Mouse (Mus musculus): Measurements from ENCODE around the gene Mgat5b. TPM values are rescaled to one million over a fixed set of nuclear protein-coding genes. Genes with fewer than 3 reads are reported as not detected.

The Mgat5b gene
- 3.0 and 3.2 TPM in 2 replicates for polyA plus RNA-seq (2015; fragmentation: Nextera tagmentation; extraction: Ambion mirVana)

DNA sequence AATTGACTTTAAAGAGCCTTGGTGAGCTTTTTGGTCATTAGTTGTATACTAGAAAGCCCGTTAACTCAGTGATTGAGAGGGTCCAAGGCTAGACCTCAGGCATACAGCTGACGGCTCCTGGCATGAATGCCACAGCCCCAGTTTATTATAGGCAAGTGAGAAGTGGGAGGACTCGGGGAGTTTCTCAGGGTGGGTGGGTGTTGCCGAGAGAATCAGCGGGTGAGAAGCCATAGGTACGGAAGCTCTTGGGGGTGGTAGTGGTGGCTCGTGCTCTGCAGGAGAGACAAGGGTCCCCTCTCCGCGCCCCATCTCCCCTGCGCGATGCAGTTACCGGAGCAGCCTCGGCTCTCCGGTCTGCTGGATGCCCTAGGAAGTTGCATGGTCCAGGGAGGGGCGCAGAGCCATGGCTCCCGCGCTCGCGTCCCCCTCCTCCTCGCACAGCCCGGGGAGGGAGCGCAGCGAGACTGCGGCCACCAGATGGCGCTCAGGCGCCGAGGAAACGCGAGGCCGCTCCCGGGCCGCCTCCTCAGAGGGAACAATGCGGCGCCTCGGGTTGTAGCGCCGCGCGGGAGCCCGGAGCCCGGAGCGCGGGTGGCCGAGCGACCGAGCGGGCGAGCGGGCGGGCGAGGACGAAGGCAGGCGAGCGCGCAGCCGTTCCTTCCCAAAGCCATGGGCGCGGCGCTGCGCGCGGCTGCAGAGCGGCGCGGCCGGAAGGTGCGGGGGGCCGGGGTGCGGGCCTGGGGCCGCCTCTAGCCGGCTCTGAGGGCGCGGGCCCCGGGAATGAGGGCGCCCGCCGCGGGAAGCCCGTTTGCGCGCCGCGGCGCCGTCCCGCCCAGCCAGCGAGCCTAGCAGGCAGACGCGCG is at the start of gene Mgat5b:
Gene Mgat5b, plus strand, starts transcription at position 541 of the 863 bp plus-strand sequence.
- H3K4me3 ChIP-seq (replicated peaks): peak within 1 kb of the TSS; percentile 65
- peaks cover 15% of the 10 kb centered on the region for H3K4me1 ChIP-seq
- H3K9me3 ChIP-seq (replicated peaks): no peaks in the 10 kb centered on the region
- peak within 1 kb of the TSS; percentile 44 for H3K9ac ChIP-seq
- no peaks in the 10 kb centered on the region for H3K36me3 ChIP-seq
- WGBS: under 1% methylated on average over 81 of the region's 90 CpGs
- peak within 1 kb of the TSS; percentile 100 for H3K4me2 ChIP-seq (replicated peaks)
- H3K27me3 ChIP-seq: peaks cover 51% of the 10 kb centered on the region
- peak; percentile 86 for ATAC-seq (ENCODE audit: insufficient number of reproducible peaks, low FRiP score, low TSS enrichment, low read depth)
- no peak within 1 kb of the TSS for H3K27ac ChIP-seq (replicated peaks)

DNA sequence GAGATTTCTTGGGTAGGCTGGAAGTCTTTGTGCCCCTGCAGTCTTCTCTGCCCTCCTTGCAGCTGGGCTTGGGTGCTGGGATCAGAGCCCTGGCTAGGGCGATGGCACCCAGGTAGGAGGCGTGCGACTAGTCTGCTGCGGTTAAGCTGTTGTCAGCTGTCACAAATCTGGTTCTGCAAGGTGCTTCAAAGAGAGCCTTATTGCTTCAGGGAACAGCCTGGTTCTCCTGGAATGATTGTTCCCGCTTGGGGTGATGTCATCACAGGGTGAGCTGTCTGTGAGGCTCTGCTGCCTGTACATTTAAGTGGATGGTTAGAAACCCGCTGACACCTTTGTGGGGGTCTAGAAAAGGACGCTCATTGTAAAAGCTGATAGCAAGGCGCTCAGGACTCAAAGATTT is 49.4 kb upstream of the Mgat5b start:
- Histone ChIP-seq H3K27me3 (no peaks in the 10 kb centered on the region), H3K9me3 (replicated peaks) (no peaks in the 10 kb centered on the region), H3K4me1 (peaks cover 12% of the 10 kb centered on the region), H3K4me2 (replicated peaks) (no peak overlapping the region), H3K9ac (no peak overlapping the region), H3K36me3 (peaks cover 71% of the 10 kb centered on the region), H3K27ac (replicated peaks) (peak overlapping the region; percentile 70), H3K4me3 (replicated peaks) (no peak overlapping the region)
- 68% methylated on average over 8 of the region's 8 CpGs for WGBS
- ATAC-seq (ENCODE audit: insufficient number of reproducible peaks, low FRiP score, low TSS enrichment, low read depth): peak; percentile 35; the same call in 1 of the 2 replicates

DNA sequence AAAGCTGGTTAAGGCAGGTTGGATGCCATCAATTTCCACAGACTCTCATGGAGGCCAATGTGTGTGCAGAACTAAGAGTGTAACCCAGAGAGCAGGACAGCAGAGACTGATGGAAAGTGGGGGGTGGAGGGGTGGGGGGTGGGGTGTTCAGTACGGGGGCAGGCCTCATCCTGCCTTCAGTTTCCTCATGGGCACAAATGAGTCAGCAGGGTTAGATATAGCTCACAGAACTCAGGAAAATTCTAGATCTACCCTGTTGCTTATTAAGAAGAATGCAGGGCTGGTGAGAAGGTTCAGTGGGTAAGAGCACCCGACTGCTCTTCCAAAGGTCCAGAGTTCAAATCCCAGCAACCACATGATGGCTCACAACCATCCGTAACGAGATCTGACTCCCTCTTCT is 49.0 kb upstream of the Mgat5b start:
- H3K4me3 ChIP-seq (replicated peaks): no peak overlapping the region
- WGBS: 61% methylated on average over 4 of the region's 4 CpGs
- no peaks in the 10 kb centered on the region for H3K9me3 ChIP-seq (replicated peaks)
- no peak for ATAC-seq (ENCODE audit: insufficient number of reproducible peaks, low FRiP score, low TSS enrichment, low read depth)
- no peak overlapping the region for H3K4me2 ChIP-seq (replicated peaks)
- peaks cover 16% of the 10 kb centered on the region for H3K4me1 ChIP-seq
- H3K9ac ChIP-seq: no peak overlapping the region
- no peaks in the 10 kb centered on the region for H3K27me3 ChIP-seq
- peak overlapping the region; percentile 70 for H3K27ac ChIP-seq (replicated peaks)
- H3K36me3 ChIP-seq: peaks cover 71% of the 10 kb centered on the region

DNA sequence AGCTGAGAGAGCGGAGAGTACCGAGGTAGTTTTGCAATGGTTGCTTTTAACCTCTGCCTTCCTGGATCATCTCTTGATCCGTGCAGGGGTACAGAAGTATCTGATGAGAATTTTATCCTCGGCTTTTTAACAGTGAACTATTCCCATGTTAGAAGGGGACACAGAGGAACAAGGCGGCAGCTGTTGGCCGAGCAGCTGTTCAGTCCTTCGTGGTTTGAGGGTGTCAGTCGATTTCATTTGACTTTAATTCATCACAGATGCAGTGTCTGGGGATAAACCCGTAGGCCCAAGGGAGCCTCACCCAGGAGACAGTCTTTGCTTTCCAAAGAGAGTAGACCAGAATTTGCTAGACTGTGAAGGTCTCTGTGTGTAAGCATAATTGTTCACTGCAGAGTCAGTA is 47.1 kb upstream of the Mgat5b start:
- peaks cover 53% of the 10 kb centered on the region for H3K36me3 ChIP-seq
- ATAC-seq (ENCODE audit: insufficient number of reproducible peaks, low FRiP score, low TSS enrichment, low read depth): no peak

DNA sequence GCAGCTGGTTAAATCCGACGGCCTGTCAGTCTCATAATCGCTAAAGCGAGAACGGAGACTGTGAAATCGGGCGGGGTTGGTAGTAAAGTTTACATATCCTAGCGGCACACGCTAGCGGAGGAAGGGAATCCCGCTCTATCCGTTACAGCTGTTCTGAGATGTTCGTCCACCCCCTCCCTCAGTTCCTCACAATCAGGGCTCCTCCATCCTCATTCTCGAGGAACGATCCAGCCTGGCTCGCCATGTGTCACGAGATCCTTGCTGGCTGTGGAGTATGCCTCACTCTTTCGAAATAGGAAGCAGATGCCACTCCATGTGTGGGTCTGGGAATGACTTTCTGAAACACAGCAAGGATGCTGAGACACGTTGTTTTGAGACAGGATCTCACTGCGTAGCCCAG is 44.7 kb upstream of the Mgat5b start:
- peaks cover 38% of the 10 kb centered on the region for H3K36me3 ChIP-seq
- 44% methylated on average over 20 of the region's 20 CpGs for WGBS
- peak overlapping the region; percentile 65 for H3K27ac ChIP-seq (replicated peaks)
- no peaks in the 10 kb centered on the region for H3K9me3 ChIP-seq (replicated peaks)
- no peak overlapping the region for H3K4me3 ChIP-seq (replicated peaks)
- no peaks in the 10 kb centered on the region for H3K27me3 ChIP-seq
- peaks cover 17% of the 10 kb centered on the region for H3K4me1 ChIP-seq
- no peak overlapping the region for H3K9ac ChIP-seq
- H3K4me2 ChIP-seq (replicated peaks): no peak overlapping the region
- ATAC-seq (ENCODE audit: insufficient number of reproducible peaks, low FRiP score, low TSS enrichment, low read depth): peak; percentile 68

More for the DNA sequence above, 47.1 kb upstream of the Mgat5b start:
- Histone ChIP-seq H3K27ac (replicated peaks) (0 out of 2 replicates have a peak overlapping the region, but pooled peaks have one; percentile 22), H3K9ac (no peak overlapping the region), H3K9me3 (replicated peaks) (no peaks in the 10 kb centered on the region), H3K27me3 (no peaks in the 10 kb centered on the region), H3K4me3 (replicated peaks) (no peak overlapping the region), H3K4me1 (peaks cover 17% of the 10 kb centered on the region), H3K4me2 (replicated peaks) (no peak overlapping the region)
- WGBS: 64% methylated on average over 9 of the region's 9 CpGs

DNA sequence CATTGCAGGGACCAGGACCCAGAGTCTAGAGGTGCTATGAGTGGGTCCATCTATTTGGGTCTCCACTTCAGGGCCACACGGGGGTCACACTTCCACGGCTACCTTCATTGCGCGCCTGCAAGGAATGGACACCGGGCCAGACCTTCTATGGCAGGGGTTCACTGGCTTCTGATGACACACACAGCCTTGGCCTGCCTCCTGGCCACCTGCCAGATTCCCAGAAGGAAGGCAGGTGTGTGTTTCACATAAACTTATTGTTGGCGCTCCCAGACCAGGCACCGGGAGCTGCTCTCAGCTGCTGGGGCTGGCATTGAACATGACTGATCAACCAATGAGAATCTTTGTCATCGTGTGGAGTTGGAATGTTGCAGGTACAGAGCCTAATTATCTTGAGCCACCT is 40.2 kb upstream of the Mgat5b start:
- Histone ChIP-seq H3K27me3 (no peaks in the 10 kb centered on the region), H3K9ac (no peak overlapping the region), H3K4me2 (replicated peaks) (no peak overlapping the region), H3K4me1 (peaks cover 9% of the 10 kb centered on the region), H3K36me3 (peaks cover 13% of the 10 kb centered on the region), H3K4me3 (replicated peaks) (no peak overlapping the region), H3K27ac (replicated peaks) (no peak overlapping the region), H3K9me3 (replicated peaks) (no peaks in the 10 kb centered on the region)
- ATAC-seq (ENCODE audit: insufficient number of reproducible peaks, low FRiP score, low TSS enrichment, low read depth): no peak
- whole genome bisulfite sequencing: 81% methylated on average over 8 of the region's 8 CpGs

DNA sequence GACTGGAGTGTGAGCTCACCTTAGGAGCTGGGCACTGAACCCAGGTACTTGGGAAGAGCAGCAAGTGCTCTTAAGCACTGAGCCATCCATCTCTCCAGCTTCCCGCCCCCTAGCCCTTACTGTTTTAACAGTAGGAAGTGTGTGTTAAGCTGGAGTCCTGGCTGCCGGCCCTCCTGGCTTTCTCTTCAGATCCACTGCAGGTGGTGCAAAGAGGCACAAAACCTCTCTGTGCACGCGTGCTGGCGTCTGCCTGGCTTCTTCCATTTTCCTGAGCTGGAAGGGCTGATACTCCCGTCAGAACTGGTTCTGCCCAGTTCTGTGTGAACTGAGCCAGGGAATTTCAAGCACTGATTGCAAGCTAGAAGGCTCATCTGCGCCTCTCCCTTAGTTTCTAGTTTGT is 37.8 kb upstream of the Mgat5b start:
- ATAC-seq (ENCODE audit: insufficient number of reproducible peaks, low FRiP score, low TSS enrichment, low read depth): no peak
- H3K27me3 ChIP-seq: peaks cover 7% of the 10 kb centered on the region; the same call in 1 of the 2 replicates
- H3K9me3 ChIP-seq (replicated peaks): no peaks in the 10 kb centered on the region
- no peak overlapping the region for H3K27ac ChIP-seq (replicated peaks)
- no peaks in the 10 kb centered on the region; the same call in 1 of the 2 replicates for H3K36me3 ChIP-seq
- H3K4me1 ChIP-seq: peaks cover 5% of the 10 kb centered on the region
- H3K4me2 ChIP-seq (replicated peaks): no peak overlapping the region
- WGBS: 58% methylated on average over 7 of the region's 7 CpGs
- no peak overlapping the region for H3K9ac ChIP-seq
- H3K4me3 ChIP-seq (replicated peaks): no peak overlapping the region

DNA sequence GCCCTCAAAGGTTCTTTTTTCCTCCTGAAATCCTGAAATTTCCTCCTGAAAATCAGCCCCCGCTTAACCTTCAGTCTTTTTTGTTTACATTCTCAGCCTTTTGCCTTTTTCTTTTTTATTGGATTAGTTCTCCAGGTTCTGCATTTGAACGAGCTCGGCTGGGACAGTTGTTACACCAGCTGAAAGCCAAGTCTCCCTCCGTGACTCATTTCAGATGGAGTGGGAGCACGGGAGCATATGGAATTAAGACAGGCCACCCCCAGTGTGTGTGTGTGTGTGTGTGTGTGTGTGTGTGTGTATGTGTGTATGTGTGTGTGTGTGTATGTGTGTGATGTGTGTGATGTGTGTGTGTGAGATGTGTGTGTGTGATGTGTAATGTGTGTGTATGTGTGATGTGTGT is 37.2 kb upstream of the Mgat5b start:
- Histone ChIP-seq H3K4me2 (replicated peaks) (no peak overlapping the region), H3K9me3 (replicated peaks) (no peaks in the 10 kb centered on the region), H3K4me3 (replicated peaks) (no peak overlapping the region), H3K4me1 (peaks cover 9% of the 10 kb centered on the region), H3K36me3 (no peaks in the 10 kb centered on the region), H3K27me3 (peaks cover 7% of the 10 kb centered on the region; the same call in 1 of the 2 replicates), H3K9ac (no peak overlapping the region), H3K27ac (replicated peaks) (no peak overlapping the region)
- ATAC-seq (ENCODE audit: insufficient number of reproducible peaks, low FRiP score, low TSS enrichment, low read depth): no peak
- WGBS: 39% methylated on average over 5 of the region's 5 CpGs

DNA sequence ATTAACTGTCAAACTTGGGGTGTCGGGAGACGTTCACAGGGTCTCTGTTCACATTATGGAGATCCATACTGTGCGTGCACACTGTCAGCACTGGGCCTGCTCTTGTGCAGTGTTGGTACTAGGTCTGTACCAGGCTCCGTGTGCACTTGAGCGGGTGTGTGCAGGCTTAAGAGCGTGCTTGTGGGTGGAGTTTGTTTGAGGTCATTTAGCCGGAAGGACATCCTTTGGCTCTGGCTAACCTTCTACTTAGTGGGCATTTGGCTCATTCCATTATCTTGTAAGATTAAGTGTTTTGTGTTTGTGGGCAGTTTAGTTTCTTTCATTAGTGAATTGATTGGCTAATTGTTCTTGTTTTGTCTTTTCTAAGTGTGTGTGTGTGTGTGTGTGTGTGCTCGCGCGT is 36.2 kb upstream of the Mgat5b start:
- Histone ChIP-seq H3K27ac (replicated peaks) (no peak overlapping the region), H3K27me3 (peaks cover 7% of the 10 kb centered on the region; the same call in 1 of the 2 replicates), H3K9ac (no peak overlapping the region), H3K4me1 (peaks cover 9% of the 10 kb centered on the region), H3K4me3 (replicated peaks) (no peak overlapping the region), H3K4me2 (replicated peaks) (no peak overlapping the region), H3K36me3 (no peaks in the 10 kb centered on the region), H3K9me3 (replicated peaks) (no peaks in the 10 kb centered on the region)
- ATAC-seq (ENCODE audit: insufficient number of reproducible peaks, low FRiP score, low TSS enrichment, low read depth): no peak
- WGBS: 86% methylated on average over 10 of the region's 10 CpGs

DNA sequence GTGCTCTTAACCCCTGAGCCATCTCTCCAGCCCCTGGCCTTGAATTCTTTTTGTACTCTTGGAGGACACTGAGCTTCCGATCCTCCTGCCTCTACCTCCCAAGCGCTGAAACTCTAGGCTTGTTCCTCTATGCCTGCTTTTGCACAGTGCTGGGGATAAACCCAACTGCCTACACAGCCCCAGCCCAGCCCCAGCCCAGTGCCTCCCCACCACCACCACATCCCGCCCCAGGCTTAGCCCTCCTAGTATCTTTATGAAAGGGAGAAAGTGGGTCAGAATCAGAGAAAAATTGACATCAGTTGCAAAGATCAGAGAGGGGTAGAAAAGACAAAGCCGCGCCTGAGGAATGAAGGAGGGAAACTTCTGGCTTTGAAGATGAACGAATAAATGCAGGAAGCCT is 34.6 kb upstream of the Mgat5b start:
- Histone ChIP-seq H3K4me1 (peaks cover 9% of the 10 kb centered on the region), H3K27me3 (peaks cover 7% of the 10 kb centered on the region; the same call in 1 of the 2 replicates), H3K4me2 (replicated peaks) (no peak overlapping the region), H3K9ac (no peak overlapping the region), H3K9me3 (replicated peaks) (no peaks in the 10 kb centered on the region), H3K36me3 (no peaks in the 10 kb centered on the region), H3K4me3 (replicated peaks) (no peak overlapping the region), H3K27ac (replicated peaks) (no peak overlapping the region)
- WGBS: 81% methylated on average over 6 of the region's 6 CpGs
- ATAC-seq (ENCODE audit: insufficient number of reproducible peaks, low FRiP score, low TSS enrichment, low read depth): no peak

DNA sequence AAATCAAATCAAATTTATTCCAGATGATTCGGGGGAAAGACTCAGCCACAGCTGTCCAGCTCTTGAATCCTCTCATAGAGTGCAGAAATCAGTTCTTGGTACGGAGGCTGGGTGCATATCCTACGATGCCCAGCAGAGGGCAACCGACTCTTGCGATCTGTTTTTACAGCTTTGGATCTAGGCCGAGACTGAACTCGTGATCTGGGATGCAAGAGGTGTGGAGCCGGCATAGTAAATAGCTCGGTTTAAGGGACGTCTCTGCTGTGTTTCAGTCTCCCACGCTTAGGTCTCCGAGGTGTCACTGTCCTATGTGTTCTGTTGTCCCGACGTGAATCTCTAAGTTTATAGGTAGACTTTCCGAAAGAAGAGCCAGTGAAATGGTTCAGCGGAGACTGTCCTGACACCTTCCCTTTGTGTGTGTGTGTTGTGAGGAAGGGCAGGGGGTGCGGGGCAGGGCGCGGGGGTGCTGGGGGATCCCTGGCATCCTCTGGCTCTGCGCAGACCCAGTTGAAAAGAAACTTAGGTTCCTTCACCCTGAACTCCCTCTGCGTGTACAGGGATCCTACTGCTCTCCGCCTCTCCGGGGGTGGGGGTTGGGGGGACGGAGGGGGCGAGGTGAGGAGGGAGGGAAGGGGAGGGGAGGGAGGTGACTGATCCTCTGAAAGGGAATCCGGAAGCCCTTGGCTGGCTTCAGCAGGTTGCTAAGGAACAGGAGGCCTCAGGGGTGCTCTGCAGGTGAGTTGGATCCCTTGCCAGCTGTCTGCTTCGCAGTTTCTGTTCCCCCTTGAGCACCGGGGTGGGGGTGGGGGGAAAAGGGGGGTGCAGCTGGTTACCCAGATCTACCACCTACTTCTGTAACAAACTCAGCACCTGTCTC is 33.1 kb upstream of the Mgat5b start:
- H3K4me2 ChIP-seq (replicated peaks): peak overlapping the region; percentile 55
- H3K27ac ChIP-seq (replicated peaks): 0 out of 2 replicates have a peak overlapping the region, but pooled peaks have one; percentile 36
- H3K4me3 ChIP-seq (replicated peaks): peak overlapping the region; percentile 37
- no peak overlapping the region for H3K9ac ChIP-seq
- H3K9me3 ChIP-seq (replicated peaks): no peaks in the 10 kb centered on the region
- H3K27me3 ChIP-seq: peaks cover 7% of the 10 kb centered on the region; the same call in 1 of the 2 replicates
- peak; percentile 77 for ATAC-seq (ENCODE audit: insufficient number of reproducible peaks, low FRiP score, low TSS enrichment, low read depth)
- H3K4me1 ChIP-seq: peaks cover 9% of the 10 kb centered on the region
- H3K36me3 ChIP-seq: no peaks in the 10 kb centered on the region
- 2% methylated on average over 28 of the region's 28 CpGs for WGBS

Measured in embryonic facial prominence, embryonic 15.5 days (tissue).